Mouse (Mus musculus): Measurements from ENCODE around the gene Opa3.

- TF ChIP-seq GATA1 (IDR thresholded peaks at IDR 0.05; ENCODE audit: borderline replicate concordance, low read length) (no peak), FLI1 (IDR thresholded peaks at IDR 0.05; ENCODE audit: low read length) (no peak)
These were observed 73.5 kb downstream of the Opa3 start for GRCm38 (mm10) chr7:19301461-19302263.

Measured in megakaryocyte, embryonic 14.5 days (primary cell).